Comparison of ENCODE assay signal across 8 mouse cellular contexts in genomic region chr19:29683844-29684540, GRCm38 (mm10). TPM values are rescaled to one million over a fixed set of nuclear protein-coding genes. Genes with fewer than 3 reads are reported as not detected.
DNase-seq lines count a peak whose midpoint lies in the region; ATAC-seq and TF ChIP-seq lines count a peak whose summit lies in the region.

No protein-coding gene starts in this region.

- H3K36me3 ChIP-seq in kidney, embryonic 15.5 days = no peaks in the 10 kb centered on the region
- H3K36me3 ChIP-seq in hindbrain, embryonic 16.5 days (ENCODE audit: control insufficient read depth, insufficient read depth, low read length) = no peaks in the 10 kb centered on the region
- H3K36me3 ChIP-seq in midbrain, embryonic 14.5 days (ENCODE audit: control insufficient read depth, insufficient read depth, low read length) = no peaks in the 10 kb centered on the region
- H3K36me3 ChIP-seq in spleen, adult 2 months (ENCODE audit: control insufficient read depth, insufficient read depth, low read length) = no peaks in the 10 kb centered on the region

- intact Hi-C loops in left cerebral cortex, postnatal 10 days (cut with DNase I) = loop anchor here (2.0 to 10.0 kb wide), 2 partner anchors 137 to 521 kb away; no protein-coding TSS in a partner anchor

- WGBS in kidney, embryonic 15.5 days = 53% methylated on average over 16 of the region's 16 CpGs
- WGBS in hindbrain, embryonic 16.5 days = 53% methylated on average over 16 of the region's 16 CpGs
- WGBS in midbrain, embryonic 14.5 days = 51% methylated on average over 16 of the region's 16 CpGs
- 57% methylated on average over 16 of the region's 16 CpGs for WGBS in spleen, adult 2 months

- H3K4me3 ChIP-seq in kidney, embryonic 15.5 days (replicated peaks) = no peak overlapping the region
- H3K4me3 ChIP-seq in hindbrain, embryonic 16.5 days (ENCODE audit: low read length) = no peak overlapping the region
- H3K4me3 ChIP-seq in midbrain, embryonic 14.5 days (replicated peaks; ENCODE audit: low read depth, low read length) = no peak overlapping the region
- H3K4me3 ChIP-seq in spleen, adult 2 months (ENCODE audit: extremely low read depth, insufficient read depth, insufficient read length) = no peak overlapping the region

- peaks cover 10% of the 10 kb centered on the region for H3K9me3 ChIP-seq in kidney, embryonic 15.5 days (replicated peaks)
- H3K9me3 ChIP-seq in hindbrain, embryonic 16.5 days (ENCODE audit: control insufficient read depth, low read length) = no peaks in the 10 kb centered on the region; the same call in 1 of the 2 replicates
- no peaks in the 10 kb centered on the region for H3K9me3 ChIP-seq in midbrain, embryonic 14.5 days (ENCODE audit: control insufficient read depth, low read length)

- no peak for TF ChIP-seq POLR2A in spleen, adult 2 months (IDR thresholded peaks at IDR 0.05; ENCODE audit: low read depth, low read length)

- no peak overlapping the region for H3K27ac ChIP-seq in kidney, embryonic 15.5 days
- no peak overlapping the region for H3K27ac ChIP-seq in hindbrain, embryonic 16.5 days (ENCODE audit: low read depth, low read length)
- no peak overlapping the region for H3K27ac ChIP-seq in midbrain, embryonic 14.5 days (replicated peaks; ENCODE audit: low read depth, low read length)
- H3K27ac ChIP-seq in spleen, adult 2 months (ENCODE audit: insufficient read depth, low read length) = no peak overlapping the region

- H3K4me1 ChIP-seq in kidney, embryonic 15.5 days = no peaks in the 10 kb centered on the region
- no peaks in the 10 kb centered on the region for H3K4me1 ChIP-seq in hindbrain, embryonic 16.5 days (ENCODE audit: control insufficient read depth, insufficient read depth, low read depth, low read length)
- H3K4me1 ChIP-seq in midbrain, embryonic 14.5 days (ENCODE audit: control insufficient read depth, insufficient read depth, low read length) = no peaks in the 10 kb centered on the region
- no peaks in the 10 kb centered on the region; the same call in 1 of the 2 replicates for H3K4me1 ChIP-seq in spleen, adult 2 months (ENCODE audit: control insufficient read depth, insufficient read depth, insufficient read length)

- no peak overlapping the region for H3K4me2 ChIP-seq in kidney, embryonic 15.5 days
- no peak overlapping the region for H3K4me2 ChIP-seq in hindbrain, embryonic 16.5 days (ENCODE audit: low read length)
- no peak overlapping the region for H3K4me2 ChIP-seq in midbrain, embryonic 14.5 days (ENCODE audit: low read length)

- peak; percentile 69 for DNase-seq in kidney, adult 11 months
- peak; percentile 68 for DNase-seq in cerebellum, adult 11-12 months
- DNase-seq in forelimb bud, embryonic 11.5 days (ENCODE audit: low read depth, low spot score) = peak; percentile 87
- DNase-seq in left cerebral cortex, postnatal 10 days (ENCODE audit: extremely low spot score in 1 of 2, low spot score in 2 of 2) = peak; percentile 78 to 82
- DNase-seq in midbrain, embryonic 14.5 days = peak; percentile 92
- peak; percentile 61 to 75 for DNase-seq in spleen, adult 2 months (ENCODE audit: low read depth in 1 of 2, low spot score in 2 of 2)

- no peaks in the 10 kb centered on the region for H3K27me3 ChIP-seq in kidney, embryonic 15.5 days
- no peaks in the 10 kb centered on the region for H3K27me3 ChIP-seq in hindbrain, embryonic 16.5 days (replicated peaks; ENCODE audit: control insufficient read depth, insufficient read depth, low read length)
- H3K27me3 ChIP-seq in midbrain, embryonic 14.5 days (ENCODE audit: control insufficient read depth, insufficient read depth, low read length) = no peaks in the 10 kb centered on the region
- no peaks in the 10 kb centered on the region for H3K27me3 ChIP-seq in spleen, adult 2 months (ENCODE audit: control insufficient read depth, insufficient read depth, low read length)

- no peak overlapping the region for H3K9ac ChIP-seq in kidney, embryonic 15.5 days
- H3K9ac ChIP-seq in hindbrain, embryonic 16.5 days (ENCODE audit: low read depth, low read length) = no peak overlapping the region
- no peak overlapping the region for H3K9ac ChIP-seq in midbrain, embryonic 14.5 days (replicated peaks; ENCODE audit: low read length)

- no peak for ATAC-seq in kidney, embryonic 15.5 days (replicated peaks; ENCODE audit: low FRiP score)
- peak; percentile 84 for ATAC-seq in hindbrain, embryonic 16.5 days
- ATAC-seq in midbrain, embryonic 14.5 days (ENCODE audit: low FRiP score, low TSS enrichment) = peak; percentile 27; the same call in 1 of the 2 replicates

- TF ChIP-seq CTCF in spleen, adult 2 months (IDR thresholded peaks at IDR 0.05; ENCODE audit: extremely low read depth, insufficient read depth, insufficient read length, insufficient replicate concordance) = peak; percentile 72; the same call in 1 of the 2 replicates

RNA-seq across cellular contexts. Expression of gene Mlana, which starts 13.6 kb away (rescaled TPM):
- polyA plus RNA-seq in kidney, embryonic 15.5 days (2015; fragmentation: Nextera tagmentation; extraction: Ambion mirVana) = not detected in 2 replicates
- not detected in 2 replicates for polyA plus RNA-seq in hindbrain, embryonic 16.5 days (2015; fragmentation: Nextera tagmentation; extraction: Ambion mirVana)
- total RNA-seq in left cerebral cortex, postnatal 10 days (2021) = under 1 TPM in 1 of 2 experiments, not detected in 1; 0.64 TPM
- polyA plus RNA-seq in midbrain, embryonic 14.5 days (2014; fragmentation: Nextera tagmentation; extraction: Ambion mirVana) = not detected in 2 replicates
- polyA plus RNA-seq in spleen, adult 2 months (2012; rRNA removed) = 1.0 TPM in 1 of 2 replicates, not detected in the other

RNA-seq across cellular contexts. Expression of gene Ermp1, which starts 35.8 kb away (rescaled TPM):
- polyA plus RNA-seq in kidney, embryonic 15.5 days (2015; fragmentation: Nextera tagmentation; extraction: Ambion mirVana) = 24.0 and 25.5 TPM in 2 replicates
- 10.1 and 11.2 TPM in 2 replicates for polyA plus RNA-seq in hindbrain, embryonic 16.5 days (2015; fragmentation: Nextera tagmentation; extraction: Ambion mirVana)
- 10 to 100 TPM; 36.5 to 38.9 TPM for total RNA-seq in left cerebral cortex, postnatal 10 days (2021)
- polyA plus RNA-seq in midbrain, embryonic 14.5 days (2014; fragmentation: Nextera tagmentation; extraction: Ambion mirVana) = 6.2 and 7.0 TPM in 2 replicates
- 10.7 and 11.4 TPM in 2 replicates for polyA plus RNA-seq in spleen, adult 2 months (2012; rRNA removed)
